Mouse (Mus musculus): ENCODE results near the gene Olfr525.

DNA sequence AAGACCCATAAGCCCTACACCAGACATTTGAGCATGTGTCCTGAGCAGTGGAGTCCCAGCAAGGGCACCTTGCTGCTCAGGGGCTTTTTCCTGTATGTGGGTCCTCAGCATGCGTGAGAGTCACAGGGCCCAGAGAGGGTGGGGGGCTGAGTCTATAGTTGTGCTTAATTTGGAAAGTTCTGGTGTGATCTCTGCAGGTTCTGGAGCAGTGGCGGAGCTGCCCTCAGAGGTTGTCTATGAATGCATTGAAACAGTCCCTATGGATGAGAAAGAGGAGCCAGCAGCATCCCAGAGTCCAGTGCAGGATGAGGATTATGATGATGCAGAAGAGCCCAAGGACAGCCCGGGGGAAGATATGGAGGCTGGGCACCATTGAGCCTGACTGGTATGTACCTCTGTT is 21.2 kb upstream of the Olfr525 start:
- TF ChIP-seq GABPA (IDR thresholded peaks at IDR 0.05; ENCODE audit: insufficient replicate concordance, low read depth, low read length) (no peak), CTCF (conservative IDR thresholded peaks at IDR 0.05 in 1 of 2, IDR thresholded peaks at IDR 0.05 in 1 of 2; ENCODE audit: low read depth in 2 of 2, low read length in 2 of 2) (no peak), RAD21 (IDR thresholded peaks at IDR 0.05; ENCODE audit: low read depth, low read length) (no peak), ELF1 (IDR thresholded peaks at IDR 0.05; ENCODE audit: low read depth, low read length) (no peak), SMC3 (IDR thresholded peaks at IDR 0.05; ENCODE audit: low read depth, low read length) (no peak), USF1 (IDR thresholded peaks at IDR 0.05; ENCODE audit: low read depth, low read length) (no peak), MYC (IDR thresholded peaks at IDR 0.05; ENCODE audit: low read depth, low read length) (no peak), POLR2AphosphoS2 (IDR thresholded peaks at IDR 0.05; ENCODE audit: low read depth, low read length) (no peak), POLR2A (IDR thresholded peaks at IDR 0.05; ENCODE audit: low read depth, low read length) (no peak), MAFK (IDR thresholded peaks at IDR 0.05; ENCODE audit: insufficient replicate concordance, low read length) (no peak), ZNF384 (IDR thresholded peaks at IDR 0.05; ENCODE audit: low read depth, low read length) (no peak), CHD2 (IDR thresholded peaks at IDR 0.05; ENCODE audit: low read length) (no peak)

Data from CH12.LX (cell line).